In genomic region chr8:46390431-46390830, GRCm38 (mm10) we compare ENCODE assay signal across 14 mouse cellular contexts.
DNase-seq lines count a peak whose midpoint lies in the region; ATAC-seq lines count a peak whose summit lies in the region.
"Had no signal": no experiment of that assay in that cellular context is flagged by ENCODE, and none has a peak within 500 bp of the region (broad histone marks: within the 10 kb centered on the region; RNA-seq: fewer than 3 reads in every experiment).

No protein-coding gene starts in this region.

- DNase-seq in cerebellum, postnatal 10 days = peak; percentile 12 to 15
- peak; percentile 83 for DNase-seq in kidney, adult 18-20 months
- peak; percentile 95 to 96 for DNase-seq in adrenal gland, adult (ENCODE audit: inconsistent age in 2 of 2, low spot score in 1 of 2)
- DNase-seq in kidney, adult 8-10 months = peak; percentile 86 to 88
- no peak for DNase-seq in left cerebral cortex, adult 11 months (ENCODE audit: low spot score)
- no peak for DNase-seq in spleen, postnatal 4 days (ENCODE audit: low spot score in 2 of 2)
- DNase-seq: cerebellum, adult 11-12 months; heart, postnatal 14 days; liver, embryonic 13.5 days; thymus, adult 2 months had no signal

- H3K9me3 ChIP-seq in kidney, embryonic 16.5 days (ENCODE audit: low read length) = no peaks in the 10 kb centered on the region
- H3K9me3 ChIP-seq: embryonic facial prominence, embryonic 10.5 days; liver, embryonic 13.5 days had no signal

- 80% methylated on average over 6 of the region's 6 CpGs for WGBS in kidney, embryonic 16.5 days

- no peak overlapping the region for H3K4me3 ChIP-seq in kidney, embryonic 16.5 days (ENCODE audit: low read length)
- H3K4me3 ChIP-seq: embryonic facial prominence, embryonic 10.5 days; left cerebral cortex, adult 2 months; liver, embryonic 13.5 days had no signal

- H3K27ac ChIP-seq in kidney, embryonic 16.5 days (ENCODE audit: low read length) = no peak overlapping the region
- H3K27ac ChIP-seq: embryonic facial prominence, embryonic 10.5 days; left cerebral cortex, adult 2 months; liver, embryonic 13.5 days had no signal

- no peaks in the 10 kb centered on the region for H3K4me1 ChIP-seq in kidney, embryonic 16.5 days (ENCODE audit: insufficient read depth, low read length)

- H3K36me3 ChIP-seq in kidney, embryonic 16.5 days (ENCODE audit: insufficient read depth, low read length) = no peaks in the 10 kb centered on the region
- H3K36me3 ChIP-seq: embryonic facial prominence, embryonic 10.5 days; liver, embryonic 13.5 days had no signal

- no peak for ATAC-seq in cerebellum, adult (ENCODE audit: insufficient number of reproducible peaks, low FRiP score, low TSS enrichment)
- ATAC-seq in kidney, embryonic 16.5 days (ENCODE audit: low FRiP score, low TSS enrichment) = no peak

- H3K27me3 ChIP-seq in kidney, embryonic 16.5 days (ENCODE audit: insufficient read depth, low read length) = no peaks in the 10 kb centered on the region
- H3K27me3 ChIP-seq: liver, embryonic 13.5 days had no signal

- no peak overlapping the region for H3K4me2 ChIP-seq in kidney, embryonic 16.5 days (replicated peaks; ENCODE audit: low read depth, low read length)
- H3K4me2 ChIP-seq: liver, embryonic 13.5 days had no signal

- no peak overlapping the region for H3K9ac ChIP-seq in kidney, embryonic 16.5 days (replicated peaks; ENCODE audit: low read length)
- H3K9ac ChIP-seq: liver, embryonic 13.5 days had no signal

Comparison
In these comparisons a context has a peak if more than half of its experiments do, and no peak if none do; other contexts are left out.
1. DNase-seq: peak in cerebellum, postnatal 10 days (2 of 2), kidney, adult 18-20 months (single experiment), adrenal gland, adult (2 of 2) and kidney, adult 8-10 months (2 of 2); none in left cerebral cortex, adult 11 months (single experiment) and spleen, postnatal 4 days (0 of 2).